Mouse (Mus musculus) neutrophil, adult 5-6 weeks (primary cell): Measurements from ENCODE around the gene Samd4b. TPM values are rescaled to one million over a fixed set of nuclear protein-coding genes. Genes with fewer than 3 reads are reported as not detected.

ENCODE experiments used
- ATAC-seq: fragments of 151-379, 151-347 bp; 2 replicates; pipeline ENCODE4 v1.8.0; 2017; ENCODE audit warnings: mild to moderate bottlenecking, moderate TSS enrichment; ENCODE audit not compliant: insufficient number of reproducible peaks, poor library complexity, low FRiP score, severe bottlenecking; ENCODE audit errors: extremely low read depth
- total RNA-seq: library from RNA; stranded (forward); fragments of 200-1000 nt; gene quantifications from 2 replicates; pipeline ENCODE4 v1.2.3, GENCODE M21; 2017

Gene Samd4b
- total RNA-seq, 1 experiment from 2014 or later: 15.2 TPM

GRCm38 (mm10) chr7:28374647-28375046 lies 223.3 kb downstream of the Samd4b start:
- no peak for ATAC-seq

GRCm38 (mm10) chr7:28373891-28374495 lies 224.0 kb downstream of the Samd4b start:
- ATAC-seq: no peak

- ATAC-seq: peak; percentile 10
These were observed 224.8 kb downstream of the Samd4b start for GRCm38 (mm10) chr7:28373131-28373581.

- peak; percentile 65 for ATAC-seq
These were observed 225.5 kb downstream of the Samd4b start, which contains the start of gene Plekhg2 for GRCm38 (mm10) chr7:28372251-28373108. Gene Plekhg2, minus strand, starts transcription at chr7:28372599.

GRCm38 (mm10) chr7:28371514-28371989 lies 226.4 kb downstream of the Samd4b start:
- no peak for ATAC-seq

- no peak for ATAC-seq
These were observed 226.9 kb downstream of the Samd4b start for GRCm38 (mm10) chr7:28370977-28371513.

GRCm38 (mm10) chr7:28370051-28370450 lies 227.9 kb downstream of the Samd4b start:
- ATAC-seq: no peak

GRCm38 (mm10) chr7:28368276-28368920 lies 229.5 kb downstream of the Samd4b start:
- ATAC-seq: no peak

GRCm38 (mm10) chr7:28367663-28368275 lies 230.2 kb downstream of the Samd4b start:
- ATAC-seq: no peak

GRCm38 (mm10) chr7:28362441-28363060 lies 235.4 kb downstream of the Samd4b start:
- ATAC-seq: no peak

GRCm38 (mm10) chr7:28361647-28362341 lies 236.2 kb downstream of the Samd4b start:
- ATAC-seq: no peak

GRCm38 (mm10) chr7:28360291-28360690 lies 237.7 kb downstream of the Samd4b start:
- ATAC-seq: no peak

GRCm38 (mm10) chr7:28359854-28360253 lies 238.1 kb downstream of the Samd4b start:
- ATAC-seq: no peak

GRCm38 (mm10) chr7:28358431-28358830 lies 239.5 kb downstream of the Samd4b start:
- no peak for ATAC-seq

GRCm38 (mm10) chr7:28357984-28358383 lies 240.0 kb downstream of the Samd4b start:
- no peak for ATAC-seq

- ATAC-seq: no peak
These were observed 241.0 kb downstream of the Samd4b start for GRCm38 (mm10) chr7:28356981-28357380.

GRCm38 (mm10) chr7:28355221-28355620 lies 242.7 kb downstream of the Samd4b start:
- no peak for ATAC-seq

GRCm38 (mm10) chr7:28354596-28354995 lies 243.3 kb downstream of the Samd4b start:
- no peak for ATAC-seq
